Mouse (Mus musculus) liver, postnatal 0 days (tissue): ENCODE data around the gene Tkfc.

ENCODE experiments used
- CTCF ChIP-seq: sonication (generic); IDR thresholded peaks from 2 replicates; pipeline ENCODE4 v1.5.1; 2016; ENCODE audit warnings: antibody characterized with exemption, low read depth
- EP300 ChIP-seq: IDR thresholded peaks from 2 replicates; pipeline ENCODE4 v1.6.1; 2016; ENCODE audit warnings: antibody characterized with exemption, low read depth, mild to moderate bottlenecking

DNA sequence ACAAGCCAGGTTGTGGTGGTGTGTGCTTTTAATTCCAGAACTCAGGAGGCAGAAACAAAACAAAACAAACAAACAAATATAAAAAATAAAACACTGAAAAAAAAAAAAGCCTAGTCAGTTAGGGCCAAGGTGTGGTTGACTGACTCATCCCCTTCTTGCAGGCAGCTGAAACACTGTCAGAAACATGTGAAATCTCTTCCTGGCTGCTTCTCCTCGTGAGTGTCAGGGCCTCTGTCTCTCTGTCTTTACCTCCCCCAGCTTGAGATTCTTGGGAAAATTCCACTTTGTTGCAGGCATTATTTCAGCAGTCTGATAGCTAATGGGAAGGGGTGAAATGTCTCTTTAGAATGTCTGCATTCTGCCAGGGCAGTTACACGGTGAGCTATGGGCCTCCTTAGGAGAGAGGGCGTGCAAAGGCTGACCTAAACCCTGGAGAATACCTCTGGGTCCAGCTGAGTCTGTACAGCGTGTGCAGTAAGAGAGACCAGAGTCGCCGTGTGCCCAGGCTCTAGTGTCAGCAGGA lies 3.1 kb downstream of the Tkfc start:
- no peak for TF ChIP-seq CTCF
- no peak for TF ChIP-seq EP300
